Mouse (Mus musculus) frontal cortex, postnatal 25 days (tissue): ENCODE data around the gene Mctp1.
"Not testable (repeated sequence)": the region's sequence is repeated elsewhere in the genome, so short reads cannot be mapped to it uniquely, and the experiment has no call there.

Source experiments
- DNase-seq, 2 experiments: peaks; one replicate each; pipeline ENCODE4 v3.0.0; 2022; ENCODE audit warnings: low spot score in 2 of 2

Gene Mctp1

GRCm38 (mm10) chr13:76481601-76482000, 97.3 kb downstream of the Mctp1 start:
- no peak for DNase-seq

- DNase-seq = no peak
These were observed 98.7 kb downstream of the Mctp1 start for GRCm38 (mm10) chr13:76482998-76483397.

- no peak for DNase-seq
These were observed 99.9 kb downstream of the Mctp1 start for GRCm38 (mm10) chr13:76484086-76484709.

GRCm38 (mm10) chr13:76515896-76516295, 131.6 kb downstream of the Mctp1 start:
- no peak for DNase-seq

- no peak for DNase-seq
These were observed 138.8 kb downstream of the Mctp1 start for GRCm38 (mm10) chr13:76523170-76523569.

GRCm38 (mm10) chr13:76527326-76527725, 143.0 kb downstream of the Mctp1 start:
- DNase-seq = no peak

- DNase-seq = no peak
These were observed 143.4 kb downstream of the Mctp1 start for GRCm38 (mm10) chr13:76527751-76528150.

GRCm38 (mm10) chr13:76529915-76530314, 145.6 kb downstream of the Mctp1 start:
- DNase-seq = no peak

GRCm38 (mm10) chr13:76530867-76531504, 146.7 kb downstream of the Mctp1 start:
- no peak for DNase-seq

GRCm38 (mm10) chr13:76547854-76548253, 163.5 kb downstream of the Mctp1 start:
- no peak for DNase-seq

- DNase-seq = no peak
These were observed 176.6 kb downstream of the Mctp1 start for GRCm38 (mm10) chr13:76560918-76561317.

GRCm38 (mm10) chr13:76561594-76561993, 177.3 kb downstream of the Mctp1 start:
- DNase-seq = no peak

GRCm38 (mm10) chr13:76564061-76564460, 179.7 kb downstream of the Mctp1 start:
- no peak for DNase-seq

GRCm38 (mm10) chr13:76566024-76566423, 181.7 kb downstream of the Mctp1 start:
- no peak for DNase-seq

- DNase-seq = no peak
These were observed 183.1 kb downstream of the Mctp1 start for GRCm38 (mm10) chr13:76567448-76567847.

GRCm38 (mm10) chr13:76568569-76569211, 184.4 kb downstream of the Mctp1 start:
- no peak for DNase-seq

GRCm38 (mm10) chr13:76579414-76579813, 195.1 kb downstream of the Mctp1 start:
- peak in 1 of 2 experiments; percentile 24 for DNase-seq

GRCm38 (mm10) chr13:76585447-76585846, 201.1 kb downstream of the Mctp1 start:
- DNase-seq = no peak

- not testable (repeated sequence) for DNase-seq
These were observed 206.4 kb downstream of the Mctp1 start for GRCm38 (mm10) chr13:76590709-76591108.

- DNase-seq = no peak
These were observed 206.9 kb downstream of the Mctp1 start for GRCm38 (mm10) chr13:76591189-76591588.

GRCm38 (mm10) chr13:76591692-76592091, 207.4 kb downstream of the Mctp1 start:
- no peak for DNase-seq

- no peak for DNase-seq
These were observed 208.6 kb downstream of the Mctp1 start for GRCm38 (mm10) chr13:76592908-76593307.

GRCm38 (mm10) chr13:76597005-76597404, 212.7 kb downstream of the Mctp1 start:
- no peak for DNase-seq
